Mouse (Mus musculus): ENCODE measurements around the gene Ranbp17.

- no peak for TF ChIP-seq CTCF (IDR thresholded peaks at IDR 0.05; ENCODE audit: low read depth)
- no peak for TF ChIP-seq EP300 (IDR thresholded peaks at IDR 0.05; ENCODE audit: low read depth)
These were observed 292.8 kb downstream of the Ranbp17 start for GRCm38 (mm10) chr11:33220763-33221162.
